Mouse (Mus musculus) brain, adult 2 months (tissue): ENCODE measurements at regions not wholly inside any gene's neighbourhood (a gene's known extent, or its start where the extent isn't known, plus 50 kb on each side); places are given as distances from the start of the nearest gene placed in this dataset.

Experiments
- DNase-seq: peaks from one replicate; pipeline ENCODE4 v3.0.0; 2011; ENCODE audit warnings: low read depth, low spot score

DNA sequence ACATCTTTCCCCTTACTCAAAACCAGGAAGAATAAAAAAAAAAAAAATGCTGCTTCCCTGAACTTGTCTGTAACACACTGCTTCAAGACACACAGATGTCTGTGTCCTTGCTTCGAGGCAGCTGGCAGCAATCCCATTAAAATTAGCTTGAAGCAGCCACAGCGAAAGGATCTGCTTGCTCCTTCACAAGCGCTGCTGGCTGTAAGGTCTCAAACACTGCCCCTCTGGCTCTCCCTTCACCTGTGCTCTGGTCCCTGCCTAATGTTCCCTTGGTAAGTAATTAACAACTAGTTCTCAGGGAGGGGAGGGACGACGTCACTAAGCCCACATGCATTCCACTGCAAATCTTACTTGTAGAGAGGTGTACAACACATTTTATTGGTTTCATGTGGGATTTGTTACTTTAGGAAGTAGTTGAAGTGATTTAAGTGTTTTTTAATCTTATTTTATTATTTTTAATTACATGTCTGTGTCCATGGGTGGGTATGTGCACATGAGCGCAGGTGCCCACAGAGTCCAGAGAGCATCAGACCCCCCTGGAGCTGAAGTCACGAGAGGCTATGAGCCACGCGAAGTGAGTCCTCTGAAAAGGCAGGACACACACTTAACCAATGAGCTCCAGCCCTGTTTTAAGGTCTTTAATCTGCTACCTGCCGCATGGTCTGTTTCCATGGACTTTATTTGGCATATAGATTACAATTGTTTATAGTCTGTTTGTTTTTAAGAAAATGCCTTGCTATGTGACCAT lies 61.1 kb upstream of the Cers6 start:
- DNase-seq, result peak; percentile 60

DNA sequence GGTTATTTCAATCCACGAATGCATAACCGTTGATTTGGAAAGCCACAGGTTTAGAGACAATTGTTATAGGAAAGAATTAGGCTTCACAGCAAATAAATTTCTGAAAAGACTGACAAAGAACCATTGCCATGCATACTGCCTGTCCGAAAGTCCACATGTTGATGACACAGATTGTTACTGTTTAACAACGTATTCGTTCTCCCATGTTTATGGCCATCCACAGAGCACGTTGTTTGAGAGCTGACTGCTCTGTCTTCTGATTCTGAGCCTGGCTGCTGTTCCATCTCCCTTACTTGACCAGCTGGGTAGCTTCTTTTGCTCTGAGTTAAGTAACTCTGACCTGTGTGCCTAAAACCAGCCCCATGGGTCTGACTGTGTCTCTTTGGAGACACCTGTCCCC lies 57.1 kb upstream of the Cers6 start:
- DNase-seq, result no peak

DNA sequence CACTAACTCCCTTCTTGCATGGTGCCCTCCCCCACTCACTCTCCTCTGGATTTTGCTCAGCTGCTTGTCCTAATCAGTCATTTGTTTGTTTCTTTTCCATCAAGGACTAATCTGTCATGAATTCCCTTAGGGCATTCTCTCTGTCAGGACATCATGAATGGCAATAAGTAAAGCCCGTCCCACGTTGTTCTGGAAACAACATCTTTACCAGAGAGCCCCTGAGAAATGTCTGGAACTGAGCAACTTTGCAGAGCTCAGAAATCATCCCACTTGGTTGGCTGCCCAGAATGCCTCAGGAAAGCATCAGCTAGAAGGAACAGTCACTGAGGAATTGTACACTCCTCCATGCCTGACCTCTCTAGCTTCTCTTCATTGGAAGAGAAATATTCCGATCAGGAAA lies 55.4 kb upstream of the Cers6 start:
- DNase-seq, result peak; percentile 62

DNA sequence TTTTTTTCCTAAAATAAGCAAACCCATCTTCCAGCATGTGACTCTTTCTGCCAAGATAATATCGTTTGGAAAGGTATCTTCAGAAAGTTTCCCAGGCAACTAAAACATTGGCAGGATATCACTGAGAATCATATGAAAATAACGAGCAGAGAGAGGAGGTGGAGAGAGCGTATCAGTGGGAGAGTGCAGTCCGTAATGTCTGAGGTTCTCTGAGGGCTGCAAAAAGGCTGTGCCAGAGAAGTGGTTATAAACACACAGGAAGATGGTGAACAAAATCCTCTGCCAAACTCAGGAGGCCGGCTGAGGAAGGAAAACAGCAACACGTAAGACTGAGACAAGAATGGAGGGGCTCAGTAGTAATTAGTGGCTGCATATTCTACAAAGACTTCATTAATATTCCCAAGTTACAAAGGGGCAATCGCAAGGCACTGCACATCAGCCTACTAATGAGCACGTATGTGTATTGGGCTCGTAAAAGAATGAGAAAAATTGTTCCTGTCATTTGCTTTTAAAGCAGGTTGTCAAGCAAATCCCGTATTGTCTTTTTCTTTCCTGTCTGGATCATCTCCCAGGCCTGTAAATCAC lies 54.8 kb upstream of the Cers6 start:
- DNase-seq, result peak; percentile 16
